Mouse (Mus musculus): ENCODE data around the gene Gm21060. TPM values are rescaled to one million over a fixed set of nuclear protein-coding genes. Genes with fewer than 3 reads are reported as not detected.
"Not testable (repeated sequence)": the region's sequence is repeated elsewhere in the genome, so short reads cannot be mapped to it uniquely, and the experiment has no call there.

Gm21060 gene
- polyA plus RNA-seq, 1 experiment, result not detected

GRCm38 (mm10) chr19:61265349-61266245 is 31.3 kb downstream of the Gm21060 start:
- Histone ChIP-seq H3K27ac (ENCODE audit: insufficient read depth, low read depth, low read length) (no peak overlapping the region; the same call in 1 of the 2 replicates), H3K4me1 (ENCODE audit: control insufficient read depth, insufficient read depth, low read length) (no peaks in the 10 kb centered on the region; the same call in none of the 2 replicates), H3K4me3 (ENCODE audit: insufficient read depth, low read length) (no peak overlapping the region)
- TF ChIP-seq CTCF (IDR thresholded peaks at IDR 0.05; ENCODE audit: low read depth, low read length), result peak; percentile 49; the same call in 1 of the 2 replicates
- TF ChIP-seq POLR2A (IDR thresholded peaks at IDR 0.05; ENCODE audit: borderline replicate concordance, low read depth, low read length), result no peak

GRCm38 (mm10) chr19:61264933-61265332 is 31.9 kb downstream of the Gm21060 start:
- Histone ChIP-seq H3K27ac (ENCODE audit: insufficient read depth, low read depth, low read length) (no peak overlapping the region), H3K4me1 (ENCODE audit: control insufficient read depth, insufficient read depth, low read length) (no peaks in the 10 kb centered on the region; the same call in none of the 2 replicates), H3K4me3 (ENCODE audit: insufficient read depth, low read length) (no peak overlapping the region)
- no peak for TF ChIP-seq POLR2A (IDR thresholded peaks at IDR 0.05; ENCODE audit: borderline replicate concordance, low read depth, low read length)
- TF ChIP-seq CTCF (IDR thresholded peaks at IDR 0.05; ENCODE audit: low read depth, low read length), result no peak

GRCm38 (mm10) chr19:61264227-61264626 is 32.6 kb downstream of the Gm21060 start:
- H3K4me3 ChIP-seq (ENCODE audit: insufficient read depth, low read length), result no peak overlapping the region
- TF ChIP-seq CTCF (IDR thresholded peaks at IDR 0.05; ENCODE audit: low read depth, low read length), result no peak
- TF ChIP-seq POLR2A (IDR thresholded peaks at IDR 0.05; ENCODE audit: borderline replicate concordance, low read depth, low read length), result no peak
- H3K4me1 ChIP-seq (ENCODE audit: control insufficient read depth, insufficient read depth, low read length), result no peaks in the 10 kb centered on the region; the same call in none of the 2 replicates
- no peak overlapping the region for H3K27ac ChIP-seq (ENCODE audit: insufficient read depth, low read depth, low read length)

GRCm38 (mm10) chr19:61261241-61261640 is 35.6 kb downstream of the Gm21060 start:
- no peak for TF ChIP-seq CTCF (IDR thresholded peaks at IDR 0.05; ENCODE audit: low read depth, low read length)
- no peak for TF ChIP-seq POLR2A (IDR thresholded peaks at IDR 0.05; ENCODE audit: borderline replicate concordance, low read depth, low read length)
- H3K4me3 ChIP-seq (ENCODE audit: insufficient read depth, low read length), result no peak overlapping the region

GRCm38 (mm10) chr19:61257733-61258132 is 39.1 kb downstream of the Gm21060 start:
- no peak overlapping the region for H3K4me3 ChIP-seq (ENCODE audit: insufficient read depth, low read length)
- TF ChIP-seq POLR2A (IDR thresholded peaks at IDR 0.05; ENCODE audit: borderline replicate concordance, low read depth, low read length), result no peak
- no peak overlapping the region for H3K27ac ChIP-seq (ENCODE audit: insufficient read depth, low read depth, low read length)
- H3K4me1 ChIP-seq (ENCODE audit: control insufficient read depth, insufficient read depth, low read length), result no peaks in the 10 kb centered on the region

More at GRCm38 (mm10) chr19:61261241-61261640, 35.6 kb downstream of the Gm21060 start:
- Histone ChIP-seq H3K27ac (ENCODE audit: insufficient read depth, low read depth, low read length) (no peak overlapping the region), H3K4me1 (ENCODE audit: control insufficient read depth, insufficient read depth, low read length) (no peaks in the 10 kb centered on the region; the same call in none of the 2 replicates)

GRCm38 (mm10) chr19:61256166-61256887 is 40.5 kb downstream of the Gm21060 start:
- TF ChIP-seq POLR2A (IDR thresholded peaks at IDR 0.05; ENCODE audit: borderline replicate concordance, low read depth, low read length), result no peak
- Histone ChIP-seq H3K4me1 (ENCODE audit: control insufficient read depth, insufficient read depth, low read length) (no peaks in the 10 kb centered on the region), H3K27ac (ENCODE audit: insufficient read depth, low read depth, low read length) (no peak overlapping the region), H3K4me3 (ENCODE audit: insufficient read depth, low read length) (no peak overlapping the region)

GRCm38 (mm10) chr19:61247334-61247733 is 49.5 kb downstream of the Gm21060 start:
- not testable (repeated sequence) for H3K4me3 ChIP-seq (ENCODE audit: insufficient read depth, low read length); H3K27ac ChIP-seq (ENCODE audit: insufficient read depth, low read depth, low read length)
- H3K4me1 ChIP-seq (ENCODE audit: control insufficient read depth, insufficient read depth, low read length), result peaks cover 15% of the 10 kb centered on the region

Other genes with a start within 250 kb of the Gm21060 start
- 38.3 and 39.8 TPM in 2 replicates for gene Zfp950, start 156.2 kb downstream of the Gm21060 start, polyA plus RNA-seq (2012; ENCODE audit: insufficient read depth, insufficient read length, missing spikeins)
- gene Gm7102, start 120.8 kb downstream of the Gm21060 start, polyA plus RNA-seq (2012; ENCODE audit: insufficient read depth, insufficient read length, missing spikeins), result 0.39 TPM in 1 of 2 replicates, not detected in the other
- gene Gm6020, start 113.2 kb downstream of the Gm21060 start, polyA plus RNA-seq (2012; ENCODE audit: insufficient read depth, insufficient read length, missing spikeins), result not detected in 2 replicates
- gene Csf2ra, start 68.6 kb downstream of the Gm21060 start, polyA plus RNA-seq (2012; ENCODE audit: insufficient read depth, insufficient read length, missing spikeins), result 474 and 503 TPM in 2 replicates